Mouse (Mus musculus): ENCODE measurements around the gene Lipt2.
A peak's percentile ranks its signal among the peaks of the same experiment; 100 is the strongest.

Lipt2 gene

DNA sequence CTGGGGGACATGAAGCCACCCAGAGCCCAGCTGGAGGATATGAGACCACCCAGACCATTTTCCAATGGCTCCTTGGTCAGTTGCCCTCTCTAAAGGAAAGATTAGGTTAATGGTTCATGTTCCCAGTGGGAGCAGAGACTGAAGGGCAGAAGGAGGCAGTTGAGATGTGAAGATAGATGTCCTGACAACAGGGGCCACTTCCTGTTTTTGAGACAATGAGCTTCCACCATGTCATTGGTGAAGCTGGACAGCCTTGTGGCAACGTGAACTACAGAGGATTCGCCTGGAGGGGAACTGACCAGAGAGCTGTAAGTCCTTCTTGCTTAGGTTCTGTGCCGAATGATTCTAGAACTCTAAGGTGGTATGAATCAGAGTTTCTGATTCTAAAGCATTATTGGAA, 17.2 kb downstream of the Lipt2 start, which contains the start of gene Kcne3:
TSS of gene Kcne3 (plus strand) at position 234 of the 400 bp plus-strand sequence.
- no peak for DNase-seq

DNA sequence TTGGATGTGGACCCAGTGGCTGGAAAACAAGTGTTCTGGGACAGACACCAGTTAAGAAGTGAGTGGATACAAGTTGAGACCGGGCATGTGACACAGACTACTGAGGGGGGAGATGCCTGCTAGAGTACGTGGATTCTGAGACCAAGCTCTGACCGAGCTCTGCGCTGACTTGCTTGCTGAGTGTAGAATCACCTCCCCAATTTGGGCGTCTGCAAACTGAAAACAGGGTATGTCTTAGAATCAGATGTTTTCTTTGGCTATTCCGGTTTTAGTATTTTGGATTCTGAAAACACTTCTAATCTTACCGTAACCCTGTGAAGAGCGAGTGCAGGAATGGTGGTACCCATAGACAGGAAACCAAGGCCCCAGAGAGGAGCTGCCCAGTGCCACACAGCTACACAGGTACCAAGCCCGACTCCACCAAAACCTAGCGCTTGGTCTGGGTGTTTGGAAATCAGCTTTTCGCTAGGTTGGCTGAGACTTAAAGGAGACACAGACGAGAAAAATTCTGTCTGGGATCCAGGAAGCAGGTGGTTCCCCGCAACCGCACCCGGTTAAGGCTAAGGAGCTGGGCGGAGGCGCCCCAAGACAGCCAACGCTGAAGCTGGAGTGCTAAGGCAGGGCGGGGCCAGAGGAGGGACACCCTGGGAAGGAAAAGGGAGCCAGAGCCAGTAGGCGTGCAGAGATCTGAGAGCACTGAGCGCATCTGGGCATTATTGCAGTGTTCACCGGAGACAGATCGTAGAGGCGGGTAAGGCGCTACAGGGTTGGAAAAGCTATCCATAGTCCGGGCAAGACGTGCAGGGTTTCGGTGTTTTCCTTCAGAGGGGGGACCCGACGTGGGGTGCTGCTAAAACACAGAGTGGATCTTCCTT, 19.2 kb downstream of the Lipt2 start:
- peak in 1 of 2 experiments; percentile 20 for DNase-seq

DNA sequence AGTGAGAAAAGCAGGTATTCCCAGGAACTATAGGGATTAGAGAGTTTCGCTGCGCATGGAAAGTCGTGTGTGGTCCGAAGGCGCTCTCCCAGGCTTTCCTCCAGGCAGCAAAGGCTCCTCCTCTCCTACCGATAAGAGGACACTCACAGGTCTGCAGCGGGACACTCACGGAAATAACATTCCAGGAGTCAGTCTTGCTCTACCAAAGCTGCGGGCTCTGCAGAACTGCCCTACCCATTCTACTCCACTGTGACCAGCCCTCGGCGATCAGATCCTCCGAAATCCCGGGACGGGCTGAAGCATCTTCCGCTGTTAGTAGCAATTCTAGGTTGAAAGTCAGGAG, 19.8 kb downstream of the Lipt2 start:
- DNase-seq: no peak

DNA sequence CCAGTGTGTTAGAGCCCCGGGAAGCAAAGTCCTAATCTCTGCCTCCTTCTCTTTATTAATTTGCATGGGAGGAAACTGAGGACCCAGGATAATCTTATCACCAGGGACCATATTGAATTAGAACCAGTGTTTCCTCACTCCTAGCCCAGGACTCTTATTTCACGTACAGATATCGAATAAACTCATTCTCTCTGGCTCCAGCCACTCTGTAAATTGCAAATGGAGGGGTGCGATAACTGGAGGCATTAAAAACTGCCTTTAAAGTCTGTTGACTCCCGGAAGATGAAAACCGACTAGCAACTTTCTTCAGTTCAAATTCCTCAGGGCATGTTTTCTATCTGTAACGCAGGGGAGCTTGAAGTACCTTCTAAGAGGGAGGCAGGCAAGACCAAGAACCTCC, 20.3 kb downstream of the Lipt2 start:
- DNase-seq: no peak

DNA sequence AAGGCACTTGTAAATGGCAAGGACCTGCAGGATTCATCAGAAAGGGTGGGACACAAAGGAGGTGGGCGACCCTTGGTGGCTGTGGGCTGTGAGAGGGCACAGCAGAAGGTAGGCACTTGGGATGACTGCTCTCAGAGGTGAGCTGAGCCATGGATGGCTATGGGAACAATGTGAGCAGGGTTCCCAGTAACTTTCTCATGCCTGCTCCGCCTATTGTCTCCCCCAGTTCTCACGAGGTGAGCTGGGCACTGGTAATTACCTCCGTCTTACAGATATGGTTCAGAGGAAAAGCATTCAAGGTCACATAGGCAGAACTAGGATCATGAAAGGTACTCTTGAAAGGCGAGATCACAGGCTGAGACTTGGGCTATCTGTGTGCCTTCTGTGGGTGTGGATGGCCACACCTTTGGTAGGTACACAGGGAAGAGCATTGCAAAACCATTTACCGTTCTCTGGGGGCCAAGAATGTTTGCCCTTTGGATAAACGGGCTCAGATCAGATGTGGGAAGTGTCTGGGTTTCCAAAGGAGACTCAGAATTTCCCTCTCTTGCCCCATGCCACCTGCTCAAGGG, 20.8 kb downstream of the Lipt2 start:
- DNase-seq: no peak

DNA sequence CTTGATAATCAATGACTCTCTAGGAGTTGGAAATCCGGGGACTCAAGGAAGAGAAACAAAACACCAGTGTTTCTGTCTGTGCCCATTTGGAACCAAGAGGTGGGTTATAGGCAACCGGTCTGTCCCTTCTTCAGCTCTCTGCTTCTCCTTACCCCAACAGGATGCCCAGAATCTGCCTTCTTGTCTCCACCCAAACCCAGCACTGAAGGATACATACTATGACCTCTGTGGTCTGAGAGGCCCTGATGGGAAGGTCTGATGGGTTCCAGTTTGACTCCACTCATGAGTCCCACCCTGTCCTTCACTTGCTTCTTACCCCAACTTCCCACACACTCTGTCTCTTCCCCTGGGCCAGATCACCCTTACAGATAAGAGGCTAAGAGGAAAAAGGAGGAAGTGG, 22.1 kb downstream of the Lipt2 start:
- no peak for DNase-seq

DNA sequence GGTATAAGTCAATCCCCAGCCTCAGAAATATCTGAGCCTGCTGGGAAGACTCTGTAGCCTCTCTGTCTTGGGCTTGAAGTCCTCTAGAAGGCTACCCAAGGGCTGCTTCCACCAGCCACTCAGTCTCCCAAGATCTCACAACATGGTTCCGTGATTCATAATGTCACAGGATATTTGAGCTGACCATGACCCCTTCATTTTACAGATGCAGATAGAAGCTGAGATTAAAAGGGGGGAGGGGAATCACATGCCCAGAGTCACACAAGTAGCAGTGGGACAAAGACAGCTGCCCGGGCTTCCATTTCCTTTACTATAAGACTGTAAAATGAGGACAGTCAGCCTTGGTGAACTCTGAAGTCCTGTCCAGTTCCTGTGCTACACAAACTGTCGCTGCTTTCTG, 22.5 kb downstream of the Lipt2 start:
- no peak for DNase-seq

DNA sequence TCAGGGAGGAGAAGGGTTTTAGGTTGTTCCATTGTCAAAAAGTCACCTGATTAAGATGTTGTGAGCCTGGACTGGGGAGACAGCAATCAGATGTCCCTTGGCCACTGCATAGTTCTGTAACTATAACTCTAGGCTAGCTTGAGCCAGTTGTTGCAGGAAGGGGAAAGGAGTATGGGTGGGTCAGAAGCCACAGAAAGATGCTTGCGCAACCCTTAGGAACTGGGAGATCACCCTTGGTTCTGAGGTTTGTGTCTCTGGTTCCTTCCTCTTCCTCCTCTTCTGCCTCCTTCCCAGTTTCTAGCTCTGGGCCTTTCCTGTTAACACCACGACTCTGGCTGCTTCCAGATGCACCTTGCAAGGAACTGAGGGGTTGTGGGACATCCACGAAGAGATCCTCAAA, 23.3 kb downstream of the Lipt2 start:
- no peak for DNase-seq

DNA sequence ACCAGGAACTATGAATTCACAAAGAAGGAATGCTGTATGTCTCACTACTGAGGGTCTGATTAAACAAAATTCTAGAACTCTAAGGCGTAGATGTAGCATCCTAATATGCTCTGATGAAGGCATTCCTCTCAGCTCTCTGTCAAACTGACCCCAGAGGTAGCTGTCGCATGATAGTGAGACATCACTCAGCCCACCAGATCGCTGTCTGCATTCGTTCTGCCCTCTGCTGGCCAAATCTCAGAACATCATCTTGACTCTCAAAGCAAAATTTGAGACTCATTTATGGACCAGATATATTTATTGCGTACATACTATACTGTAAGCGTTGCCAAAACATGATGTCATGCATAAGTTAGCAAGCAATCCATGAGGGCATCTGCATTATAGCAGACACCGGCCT, 28.5 kb downstream of the Lipt2 start:
- DNase-seq: peak; percentile 54 to 59

DNA sequence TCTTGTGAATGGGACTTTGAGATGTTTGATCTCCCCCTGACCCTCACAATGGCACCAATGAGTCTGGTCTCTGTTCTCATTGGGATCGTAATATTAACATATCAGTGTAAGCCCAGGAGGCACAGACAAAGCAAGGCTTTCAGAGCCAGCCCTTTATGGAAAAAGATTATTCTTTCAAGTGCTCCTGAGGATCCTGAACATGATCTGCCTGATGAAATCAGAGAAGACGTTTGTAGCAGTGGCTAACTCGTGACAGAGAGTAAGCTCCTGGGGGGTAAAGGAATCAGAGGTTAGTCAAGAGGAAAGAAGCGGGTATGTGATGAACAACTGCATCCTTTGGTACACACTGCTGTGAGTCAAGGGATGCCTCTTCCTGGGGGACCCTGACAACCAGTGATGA, 31.1 kb downstream of the Lipt2 start:
- no peak for DNase-seq

DNA sequence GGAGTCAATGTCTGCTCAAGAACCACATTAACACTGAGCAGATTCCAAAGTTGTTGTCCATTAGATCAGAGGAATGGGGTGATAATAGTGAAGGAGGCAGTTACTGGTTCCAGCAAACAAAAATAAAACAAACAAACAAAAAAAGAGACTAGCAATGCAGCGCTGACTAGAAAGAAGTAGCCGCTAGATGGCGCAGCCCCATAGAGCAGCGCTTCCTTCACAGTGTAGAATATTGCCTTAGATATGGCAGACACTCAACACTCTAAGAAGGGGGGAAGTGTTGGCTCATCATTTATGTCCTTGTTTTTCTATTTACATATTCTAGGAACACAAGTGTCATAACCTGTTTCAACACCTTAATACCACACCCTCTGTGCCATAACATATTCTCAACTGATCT, 31.7 kb downstream of the Lipt2 start:
- peak; percentile 74 to 79 for DNase-seq

DNA sequence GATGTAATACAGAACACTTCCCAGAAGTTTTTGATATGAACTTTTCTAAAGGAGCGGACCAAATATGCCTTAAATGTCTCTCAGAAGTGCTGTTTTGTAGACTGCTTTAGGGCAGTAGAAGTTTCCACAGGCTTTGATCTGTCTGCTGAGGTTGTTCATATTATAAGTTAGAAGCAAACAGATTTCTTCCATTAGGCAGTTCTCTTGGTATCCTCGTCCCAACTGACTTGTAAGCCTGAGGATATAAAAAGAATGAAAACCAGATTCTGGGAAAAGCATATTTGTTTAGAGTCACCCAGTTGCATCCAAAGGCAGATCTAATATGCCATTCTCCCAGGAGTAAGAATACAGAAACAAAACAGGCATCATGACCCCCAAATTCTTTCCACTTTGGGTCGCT, 42.1 kb downstream of the Lipt2 start:
- no peak for DNase-seq

DNA sequence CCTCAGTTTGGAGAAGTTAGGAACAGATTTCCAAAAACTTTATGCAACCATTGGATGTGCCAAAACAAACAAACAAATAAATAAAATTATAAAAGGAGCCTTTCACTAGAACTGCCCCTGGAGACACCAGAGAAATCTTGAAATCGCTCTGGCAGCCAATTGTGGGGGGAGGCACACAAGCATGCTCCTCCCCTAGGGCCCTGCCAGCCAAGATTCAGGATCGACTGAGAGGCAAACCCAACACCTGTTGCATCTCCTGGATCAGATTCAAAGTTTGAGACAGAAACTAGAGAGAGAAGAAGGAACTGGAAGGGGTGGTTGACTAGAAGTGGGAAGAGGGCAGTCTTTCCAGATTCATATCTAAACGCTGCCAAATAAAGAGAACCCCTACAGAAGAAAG, 44.5 kb downstream of the Lipt2 start:
- DNase-seq: no peak

DNA sequence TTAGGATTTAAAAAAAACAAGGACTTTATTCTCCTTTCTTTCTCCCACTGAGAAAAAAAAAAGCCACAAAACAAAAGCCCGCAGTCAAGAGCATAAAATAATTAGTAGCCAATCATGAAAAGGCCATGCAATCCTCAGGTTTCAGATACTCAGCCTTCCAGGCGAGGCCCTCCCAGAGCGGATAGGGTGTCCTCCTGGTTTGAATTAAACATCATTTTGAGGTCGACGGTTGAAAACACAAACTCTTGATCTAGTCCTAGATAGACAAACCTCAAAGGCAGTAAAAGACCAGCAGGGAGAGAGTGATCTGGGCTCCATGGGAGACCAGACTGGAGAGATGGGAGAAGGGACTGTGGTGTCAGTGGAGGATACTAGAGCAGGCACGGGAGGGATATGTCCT, 45.8 kb downstream of the Lipt2 start:
- no peak for DNase-seq

DNA sequence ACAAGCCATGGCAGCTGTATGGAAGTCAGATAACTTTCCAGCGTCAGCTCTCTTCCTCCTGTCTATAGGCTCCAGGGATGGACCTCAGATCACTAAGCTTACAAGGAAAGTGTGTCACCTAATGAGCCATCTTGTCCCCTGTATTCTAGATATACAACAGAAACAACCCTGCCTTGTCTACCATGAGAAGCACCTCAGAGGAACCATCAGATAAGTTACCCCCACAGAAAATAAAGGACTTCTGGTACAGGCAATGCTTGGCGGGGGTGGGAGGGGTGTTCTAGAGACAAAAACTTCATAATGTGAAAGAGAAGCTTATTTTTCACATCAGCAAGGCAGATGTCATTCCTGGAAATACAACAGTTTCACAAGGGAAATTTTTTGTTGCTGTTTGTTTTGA, 47.1 kb downstream of the Lipt2 start:
- DNase-seq: no peak

DNA sequence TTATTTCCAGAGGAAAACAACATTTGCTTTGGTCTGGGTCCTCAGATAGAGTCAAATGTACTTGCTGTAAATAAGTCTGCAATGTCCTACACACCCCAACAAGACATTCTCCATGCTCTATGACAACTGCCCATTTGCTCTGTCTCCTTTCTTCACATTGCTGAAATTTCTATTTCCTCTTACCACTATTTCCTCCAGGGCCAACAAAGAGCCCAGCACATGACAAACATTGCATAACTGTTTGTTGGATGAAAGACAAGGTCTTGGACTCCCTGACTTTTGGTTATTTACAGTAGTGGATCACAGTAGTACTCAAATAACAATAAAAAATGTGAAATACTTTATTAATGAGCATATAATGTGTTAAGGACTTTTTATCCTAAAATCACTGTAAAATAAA, 48.8 kb downstream of the Lipt2 start:
- DNase-seq: no peak

All from cerebellum, adult 18-20 months (tissue).